Mouse (Mus musculus): ENCODE data around the gene Myo1b. TPM values are rescaled to one million over a fixed set of nuclear protein-coding genes. Genes with fewer than 3 reads are reported as not detected.

Gene Myo1b
- polyA plus RNA-seq, 2 experiments: 53.5 to 107 TPM

GRCm38 (mm10) chr1:51743756-51744425 lies 172.0 kb downstream of the Myo1b start:
- Histone ChIP-seq H3K36me3 (ENCODE audit: control insufficient read depth, insufficient read depth, low read length) (no peaks in the 10 kb centered on the region; the same call in none of the 2 replicates), H3K9ac (ENCODE audit: low read depth, low read length, severe bottlenecking) (no peak overlapping the region), H3K9me3 (ENCODE audit: control insufficient read depth, low read length) (no peaks in the 10 kb centered on the region), H3K4me3 (replicated peaks; ENCODE audit: low read length) (no peak overlapping the region), H3K27me3 (ENCODE audit: control insufficient read depth, insufficient read depth, low read length) (no peaks in the 10 kb centered on the region), H3K4me2 (replicated peaks; ENCODE audit: low read depth, low read length, severe bottlenecking) (no peak overlapping the region), H3K27ac (replicated peaks; ENCODE audit: low read depth, low read length) (no peak overlapping the region), H3K4me1 (ENCODE audit: control insufficient read depth, insufficient read depth, low read length) (no peaks in the 10 kb centered on the region)
- no peak for ATAC-seq (ENCODE audit: low FRiP score, low read depth)
- TF ChIP-seq POLR2A (IDR thresholded peaks at IDR 0.05; ENCODE audit: borderline replicate concordance, extremely low read depth, insufficient read depth, insufficient read length): no peak
- whole genome bisulfite sequencing: 94% methylated on average over 3 of the region's 3 CpGs
- DNase-seq (ENCODE audit: low spot score): no peak

GRCm38 (mm10) chr1:51742586-51742985 lies 173.3 kb downstream of the Myo1b start:
- ATAC-seq (ENCODE audit: low FRiP score, low read depth) (no peak), DNase-seq (ENCODE audit: low spot score) (no peak)
- no peaks in the 10 kb centered on the region for H3K4me1 ChIP-seq (ENCODE audit: control insufficient read depth, insufficient read depth, low read length)
- no peak overlapping the region for H3K27ac ChIP-seq (replicated peaks; ENCODE audit: low read depth, low read length)
- no peak for TF ChIP-seq POLR2A (IDR thresholded peaks at IDR 0.05; ENCODE audit: borderline replicate concordance, extremely low read depth, insufficient read depth, insufficient read length)
- H3K36me3 ChIP-seq (ENCODE audit: control insufficient read depth, insufficient read depth, low read length): no peaks in the 10 kb centered on the region; the same call in none of the 2 replicates
- 100% methylated on average over 1 of the region's 1 CpGs for WGBS
- H3K27me3 ChIP-seq (ENCODE audit: control insufficient read depth, insufficient read depth, low read length): no peaks in the 10 kb centered on the region
- H3K9ac ChIP-seq (ENCODE audit: low read depth, low read length, severe bottlenecking): no peak overlapping the region
- no peaks in the 10 kb centered on the region for H3K9me3 ChIP-seq (ENCODE audit: control insufficient read depth, low read length)
- no peak overlapping the region for H3K4me3 ChIP-seq (replicated peaks; ENCODE audit: low read length)
- no peak overlapping the region for H3K4me2 ChIP-seq (replicated peaks; ENCODE audit: low read depth, low read length, severe bottlenecking)

GRCm38 (mm10) chr1:51740626-51741231 lies 175.1 kb downstream of the Myo1b start:
- H3K36me3 ChIP-seq (ENCODE audit: control insufficient read depth, insufficient read depth, low read length): no peaks in the 10 kb centered on the region; the same call in 1 of the 2 replicates
- no peaks in the 10 kb centered on the region for H3K9me3 ChIP-seq (ENCODE audit: control insufficient read depth, low read length)
- WGBS: 87% methylated on average over 10 of the region's 10 CpGs
- no peak overlapping the region for H3K4me3 ChIP-seq (replicated peaks; ENCODE audit: low read length)
- no peak overlapping the region for H3K27ac ChIP-seq (replicated peaks; ENCODE audit: low read depth, low read length)
- H3K9ac ChIP-seq (ENCODE audit: low read depth, low read length, severe bottlenecking): no peak overlapping the region
- TF ChIP-seq POLR2A (IDR thresholded peaks at IDR 0.05; ENCODE audit: borderline replicate concordance, extremely low read depth, insufficient read depth, insufficient read length): no peak
- no peak for ATAC-seq (ENCODE audit: low FRiP score, low read depth)
- DNase-seq (ENCODE audit: low spot score): no peak
- no peaks in the 10 kb centered on the region for H3K27me3 ChIP-seq (ENCODE audit: control insufficient read depth, insufficient read depth, low read length)
- no peak overlapping the region for H3K4me2 ChIP-seq (replicated peaks; ENCODE audit: low read depth, low read length, severe bottlenecking)
- no peaks in the 10 kb centered on the region for H3K4me1 ChIP-seq (ENCODE audit: control insufficient read depth, insufficient read depth, low read length)

GRCm38 (mm10) chr1:51739252-51739852 lies 176.5 kb downstream of the Myo1b start:
- no peaks in the 10 kb centered on the region for H3K9me3 ChIP-seq (ENCODE audit: control insufficient read depth, low read length)
- no peaks in the 10 kb centered on the region for H3K36me3 ChIP-seq (ENCODE audit: control insufficient read depth, insufficient read depth, low read length)
- no peak overlapping the region for H3K9ac ChIP-seq (ENCODE audit: low read depth, low read length, severe bottlenecking)
- H3K4me1 ChIP-seq (ENCODE audit: control insufficient read depth, insufficient read depth, low read length): no peaks in the 10 kb centered on the region
- WGBS: 67% methylated on average over 5 of the region's 5 CpGs
- H3K4me2 ChIP-seq (replicated peaks; ENCODE audit: low read depth, low read length, severe bottlenecking): no peak overlapping the region
- ATAC-seq (ENCODE audit: low FRiP score, low read depth) (no peak), DNase-seq (ENCODE audit: low spot score) (no peak)
- H3K27ac ChIP-seq (replicated peaks; ENCODE audit: low read depth, low read length): no peak overlapping the region
- no peak for TF ChIP-seq POLR2A (IDR thresholded peaks at IDR 0.05; ENCODE audit: borderline replicate concordance, extremely low read depth, insufficient read depth, insufficient read length)
- no peaks in the 10 kb centered on the region for H3K27me3 ChIP-seq (ENCODE audit: control insufficient read depth, insufficient read depth, low read length)
- no peak overlapping the region for H3K4me3 ChIP-seq (replicated peaks; ENCODE audit: low read length)

GRCm38 (mm10) chr1:51736822-51737221 lies 179.0 kb downstream of the Myo1b start:
- DNase-seq (ENCODE audit: low spot score): no peak
- H3K4me1 ChIP-seq (ENCODE audit: control insufficient read depth, insufficient read depth, low read length): no peaks in the 10 kb centered on the region
- H3K9me3 ChIP-seq (ENCODE audit: control insufficient read depth, low read length): no peaks in the 10 kb centered on the region
- no peak for TF ChIP-seq POLR2A (IDR thresholded peaks at IDR 0.05; ENCODE audit: borderline replicate concordance, extremely low read depth, insufficient read depth, insufficient read length)
- H3K27me3 ChIP-seq (ENCODE audit: control insufficient read depth, insufficient read depth, low read length): no peaks in the 10 kb centered on the region
- H3K27ac ChIP-seq (replicated peaks; ENCODE audit: low read depth, low read length): no peak overlapping the region
- WGBS: 66% methylated on average over 2 of the region's 2 CpGs
- no peaks in the 10 kb centered on the region for H3K36me3 ChIP-seq (ENCODE audit: control insufficient read depth, insufficient read depth, low read length)
- H3K9ac ChIP-seq (ENCODE audit: low read depth, low read length, severe bottlenecking): no peak overlapping the region
- H3K4me3 ChIP-seq (replicated peaks; ENCODE audit: low read length): no peak overlapping the region
- ATAC-seq (ENCODE audit: low FRiP score, low read depth): no peak
- H3K4me2 ChIP-seq (replicated peaks; ENCODE audit: low read depth, low read length, severe bottlenecking): no peak overlapping the region

Measured in limb, embryonic 14.5 days (tissue).